Mouse (Mus musculus) embryonic facial prominence, embryonic 11.5 days (tissue): ENCODE measurements at regions not wholly inside any gene's neighbourhood (a gene's known extent, or its start where the extent isn't known, plus 50 kb on each side); places are given as distances from the start of the nearest gene placed in this dataset.

ENCODE experiments used
- ATAC-seq: fragments of 200-750 bp; cut with Nextera tagmentation; replicated peaks from 2 replicates; pipeline ENCODE4 v1.8.0; 2017; ENCODE audit warnings: low read depth; ENCODE audit not compliant: insufficient number of reproducible peaks, low FRiP score, low TSS enrichment
- DNase-seq: peaks from one replicate; pipeline ENCODE4 v3.0.0-alpha.2; 2015; ENCODE audit warnings: low spot score
- H3K27ac ChIP-seq: fragments of 300-500 bp; sonication (generic); replicated peaks from 2 replicates; pipeline ENCODE4 v1.5.1; 2014; ENCODE audit warnings: mild to moderate bottlenecking, low read depth, low read length, control low read depth
- H3K27me3 ChIP-seq: fragments of 300-500 bp; sonication (generic); 2 replicates; pipeline ENCODE4 v1.6.1; 2014; ENCODE audit warnings: mild to moderate bottlenecking, low read length, moderate library complexity, mixed read lengths; ENCODE audit not compliant: control insufficient read depth, insufficient read depth
- H3K36me3 ChIP-seq: fragments of 300-500 bp; sonication (generic); replicated peaks from 2 replicates; pipeline ENCODE4 v1.6.1; 2014; ENCODE audit warnings: low read depth, mild to moderate bottlenecking, low read length, moderate library complexity, mixed read lengths; ENCODE audit not compliant: control insufficient read depth, insufficient read depth
- H3K4me1 ChIP-seq: fragments of 300-500 bp; sonication (generic); 2 replicates; pipeline ENCODE4 v1.6.1; 2014; ENCODE audit warnings: low read length, mixed read lengths; ENCODE audit not compliant: control insufficient read depth, insufficient read depth
- H3K4me2 ChIP-seq: fragments of 300-500 bp; sonication (generic); 2 replicates; pipeline ENCODE4 v1.6.1; 2014; ENCODE audit warnings: low read depth, mild to moderate bottlenecking, control low read depth, low read length, moderate library complexity
- H3K4me3 ChIP-seq: fragments of 300-500 bp; sonication (generic); 2 replicates; pipeline ENCODE4 v1.5.1; 2014; ENCODE audit warnings: low read depth, low read length, control low read depth
- H3K9ac ChIP-seq: fragments of 300-500 bp; sonication (generic); replicated peaks from 2 replicates; pipeline ENCODE4 v1.6.1; 2014; ENCODE audit warnings: mild to moderate bottlenecking, control low read depth, low read length
- H3K9me3 ChIP-seq: fragments of 300-500 bp; sonication (generic); replicated peaks from 2 replicates; pipeline ENCODE4 v1.6.1; 2016; ENCODE audit warnings: mild to moderate bottlenecking, low read length, inconsistent platforms, mixed read lengths; ENCODE audit not compliant: control insufficient read depth

GRCm38 (mm10) chr10:96565343-96565742 is 51.5 kb upstream of the Btg1 start:
- no peak for ATAC-seq
- DNase-seq = no peak
- no peaks in the 10 kb centered on the region for H3K27me3 ChIP-seq
- no peak overlapping the region for H3K9ac ChIP-seq
- H3K9me3 ChIP-seq = no peaks in the 10 kb centered on the region
- H3K4me2 ChIP-seq = no peak overlapping the region
- no peak overlapping the region for H3K4me3 ChIP-seq
- H3K27ac ChIP-seq = no peak overlapping the region
- no peaks in the 10 kb centered on the region for H3K36me3 ChIP-seq
- no peaks in the 10 kb centered on the region for H3K4me1 ChIP-seq
